Mouse (Mus musculus): ENCODE results near the gene Lnx1.

GRCm38 (mm10) chr5:74729567-74729966, 26.9 kb upstream of the Lnx1 start:
- TF ChIP-seq CTCF (conservative IDR thresholded peaks at IDR 0.05; ENCODE audit: low read length) (no peak), NANOG (IDR thresholded peaks at IDR 0.05; ENCODE audit: borderline replicate concordance, low read length) (no peak)

Data from E14TG2a.4 (cell line).